Mouse (Mus musculus): Measurements from ENCODE around the gene Cdkl2.

DNA sequence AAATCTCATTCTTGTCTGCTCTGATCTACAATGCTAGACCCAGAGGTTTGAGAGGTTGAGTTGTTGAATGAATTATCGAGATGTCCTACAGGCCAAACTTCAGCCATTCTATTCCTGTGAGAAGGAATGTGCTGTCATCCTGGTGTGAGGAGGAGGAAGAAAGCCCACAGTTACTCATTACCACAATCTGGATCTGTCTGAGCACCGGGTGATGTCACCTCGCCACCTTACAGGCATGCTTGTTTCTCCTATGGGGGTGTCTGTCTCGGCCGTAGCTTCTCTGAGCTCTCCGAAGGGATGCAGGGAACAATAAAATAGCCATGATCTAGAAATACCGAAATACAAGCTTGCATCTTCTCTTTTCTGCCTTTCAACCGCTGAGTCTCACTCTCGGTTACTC, 67.9 kb downstream of the Cdkl2 start:
- no peak for TF ChIP-seq CTCF (IDR thresholded peaks at IDR 0.05; ENCODE audit: low read depth, low read length)
- TF ChIP-seq POLR2A (IDR thresholded peaks at IDR 0.05; ENCODE audit: borderline replicate concordance, low read depth, low read length), result no peak
